Mouse (Mus musculus) urinary bladder, adult 18-20 months (tissue): Measurements from ENCODE around the gene Sesn2.
"Not testable (repeated sequence)": the region's sequence is repeated elsewhere in the genome, so short reads cannot be mapped to it uniquely, and the experiment has no call there.

Source experiments
- DNase-seq, 2 experiments: peaks; one replicate each; pipeline ENCODE4 v3.0.0; 2022; ENCODE audit warnings: low spot score in 2 of 2, mixed read lengths in 2 of 2

Gene Sesn2

DNA sequence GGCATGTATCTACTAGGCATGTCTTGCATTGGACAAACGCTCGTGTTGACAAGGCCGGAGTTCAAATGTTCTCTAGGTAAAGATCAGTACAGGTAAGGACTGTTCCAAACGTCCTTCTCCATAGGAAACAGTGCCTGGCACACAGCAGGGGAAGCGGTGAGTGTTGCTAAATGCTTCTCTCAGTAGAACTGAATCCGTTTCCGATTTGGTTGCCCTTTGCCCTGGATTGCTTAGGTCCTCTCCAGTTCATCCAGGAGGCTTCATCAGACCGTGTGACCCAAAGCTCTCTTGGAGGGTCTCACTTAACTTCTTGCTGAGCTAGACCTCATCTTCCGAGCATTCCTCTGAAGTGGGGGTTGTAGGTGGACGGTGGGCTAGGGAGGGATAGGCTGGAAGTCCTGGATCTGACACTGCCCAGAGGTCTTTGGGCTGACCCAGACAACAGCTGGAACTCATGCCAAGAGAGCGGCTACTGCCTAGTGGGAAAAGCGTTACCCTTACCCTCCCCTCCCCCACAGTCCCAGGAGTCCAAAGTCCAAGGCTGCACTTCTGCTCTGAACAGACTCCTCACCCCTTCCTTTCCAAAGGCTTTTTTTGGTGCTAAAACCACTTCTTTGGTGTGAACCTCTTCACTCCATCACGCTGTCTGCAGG is 27.2 kb downstream of the Sesn2 start:
- DNase-seq = no peak

DNA sequence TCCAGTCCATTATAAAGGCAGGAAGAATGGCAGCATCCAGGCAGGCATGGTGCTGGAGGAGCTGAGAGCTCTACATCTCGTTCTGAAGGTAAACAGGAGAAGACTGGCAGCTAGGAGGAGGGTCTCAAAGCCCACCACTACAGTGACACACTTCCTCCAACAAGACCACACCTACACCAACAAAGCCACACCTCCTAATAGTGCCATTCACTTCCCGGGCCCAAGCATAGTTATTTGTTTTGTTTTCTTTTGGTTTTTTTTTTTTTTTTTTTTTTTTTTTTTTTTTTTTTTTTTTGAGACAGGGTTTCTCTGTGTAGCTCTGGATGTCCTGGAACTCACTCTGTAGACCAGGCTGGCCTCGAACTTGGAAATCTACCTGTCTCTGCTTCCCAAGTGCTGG is 28.2 kb downstream of the Sesn2 start:
- DNase-seq = not testable (repeated sequence)

DNA sequence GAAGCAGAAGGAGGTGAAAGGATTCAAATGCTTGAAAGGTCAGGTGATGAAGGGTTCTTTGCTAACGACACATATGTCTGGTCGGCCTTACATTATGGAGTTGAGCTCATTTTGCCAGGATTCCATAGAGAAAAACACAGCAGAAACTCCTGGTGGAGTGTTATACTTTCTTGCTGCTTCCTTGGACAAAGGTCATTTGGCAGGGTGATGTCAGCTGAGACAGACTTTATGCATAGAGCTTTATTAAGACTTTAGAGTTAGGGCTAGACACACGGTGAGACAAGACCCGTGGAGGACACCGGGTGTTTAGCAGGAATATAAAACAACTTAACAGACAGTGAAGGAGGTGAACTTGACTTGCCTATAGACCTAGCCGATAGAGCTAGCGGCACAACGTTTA is 32.5 kb downstream of the Sesn2 start:
- no peak for DNase-seq

DNA sequence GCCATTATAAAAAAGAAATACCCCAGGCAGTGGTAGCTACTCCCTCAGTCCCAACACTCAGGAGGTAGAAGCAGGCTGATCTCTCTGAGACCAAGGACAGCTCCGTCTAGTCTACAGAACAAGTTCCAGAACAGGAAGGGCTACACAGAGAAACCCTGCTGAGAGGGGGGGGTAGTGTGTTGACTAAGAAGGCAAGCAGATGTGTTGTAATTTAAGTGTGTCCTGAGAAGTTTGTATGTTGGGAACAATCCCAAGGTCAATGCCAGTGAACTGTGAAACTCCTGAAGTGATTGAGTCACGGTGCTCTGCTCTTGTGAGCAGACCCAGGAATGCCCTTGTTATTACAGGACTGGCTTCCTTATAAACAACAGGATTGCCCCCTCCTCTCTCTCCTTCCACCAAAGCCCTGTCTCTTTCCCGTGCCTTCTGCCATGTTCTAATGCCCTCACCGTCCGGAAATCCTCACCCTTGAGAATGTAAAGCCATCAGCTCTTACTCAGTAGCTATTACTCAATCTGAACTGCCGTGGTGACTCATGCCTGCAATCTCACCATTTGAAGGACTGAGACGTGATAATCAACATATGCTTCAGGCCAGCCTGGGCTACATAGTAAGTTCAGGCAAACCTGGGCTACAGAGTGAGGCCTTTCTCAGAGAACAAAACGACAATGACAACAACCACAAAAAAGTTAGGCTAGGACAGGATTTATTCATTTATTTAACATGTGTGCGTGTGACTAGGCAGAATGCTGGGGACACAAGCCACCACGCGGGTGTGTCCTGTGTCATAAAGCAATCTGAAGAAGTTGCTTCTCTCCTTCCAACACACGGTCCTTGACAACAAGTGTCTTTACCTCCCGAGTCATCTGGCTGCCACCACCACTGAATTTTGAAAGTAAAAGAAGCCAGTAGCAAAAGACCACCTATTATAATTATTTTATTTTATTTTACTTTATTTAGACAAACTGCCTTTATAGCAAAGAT is 34.1 kb downstream of the Sesn2 start:
- no peak for DNase-seq

DNA sequence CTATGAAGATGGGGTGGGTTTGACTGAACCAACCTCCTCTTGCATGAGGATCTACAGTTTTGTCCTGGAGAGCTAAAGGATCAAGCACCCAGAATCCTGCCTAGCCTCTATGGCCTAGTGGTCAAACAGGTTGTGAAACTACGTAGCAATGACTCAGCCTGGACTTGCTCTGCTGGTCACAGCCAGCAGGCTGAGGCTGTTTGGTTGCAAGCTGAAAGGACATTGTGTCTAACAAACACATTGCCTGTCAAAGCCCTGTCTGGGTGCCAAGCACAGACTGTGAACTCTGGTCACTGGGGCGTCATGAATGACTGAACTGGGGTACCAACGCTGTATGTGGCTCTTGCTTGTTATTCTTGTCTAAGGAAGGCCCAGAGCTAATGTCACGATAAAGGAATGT is 35.7 kb downstream of the Sesn2 start:
- DNase-seq = peak; percentile 33 to 59

DNA sequence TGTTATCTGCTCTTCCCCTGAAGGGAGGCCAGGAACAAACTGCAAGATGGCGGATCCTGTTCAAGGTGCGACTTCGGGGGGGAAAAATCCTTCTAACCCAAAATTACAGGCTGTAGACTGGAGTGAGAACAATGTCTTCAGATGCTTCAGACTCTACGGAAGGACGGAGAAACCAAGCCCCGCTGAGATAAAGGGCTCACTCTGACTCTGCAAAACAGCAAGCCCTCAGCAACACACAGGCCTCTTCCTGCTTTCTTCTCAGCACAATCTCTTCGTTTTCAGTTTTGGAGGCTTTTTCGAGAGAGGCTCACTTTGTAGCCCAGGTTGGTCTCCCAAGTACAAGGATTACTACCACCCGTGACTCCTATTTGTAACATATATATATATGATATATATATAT is 36.9 kb downstream of the Sesn2 start:
- DNase-seq = no peak

DNA sequence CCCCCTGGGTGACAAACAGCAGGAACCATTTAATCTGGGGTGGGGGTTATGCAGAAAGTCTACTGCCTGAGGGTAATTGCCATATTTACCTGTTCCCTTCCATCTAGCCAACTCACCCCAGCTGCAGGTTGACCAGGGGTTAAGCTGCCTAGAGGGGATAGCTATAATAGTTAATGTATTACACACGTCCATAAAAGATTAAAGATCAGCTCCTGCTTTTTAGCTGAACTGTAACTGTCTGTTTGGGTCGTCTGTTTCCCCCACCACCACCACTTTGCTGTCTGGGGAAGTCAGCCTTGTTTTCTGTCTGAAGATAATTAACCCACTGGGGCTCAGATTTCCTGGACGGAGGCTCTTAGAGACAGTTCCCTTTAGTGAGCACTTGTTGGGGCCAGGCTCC is 40.4 kb downstream of the Sesn2 start:
- no peak for DNase-seq

DNA sequence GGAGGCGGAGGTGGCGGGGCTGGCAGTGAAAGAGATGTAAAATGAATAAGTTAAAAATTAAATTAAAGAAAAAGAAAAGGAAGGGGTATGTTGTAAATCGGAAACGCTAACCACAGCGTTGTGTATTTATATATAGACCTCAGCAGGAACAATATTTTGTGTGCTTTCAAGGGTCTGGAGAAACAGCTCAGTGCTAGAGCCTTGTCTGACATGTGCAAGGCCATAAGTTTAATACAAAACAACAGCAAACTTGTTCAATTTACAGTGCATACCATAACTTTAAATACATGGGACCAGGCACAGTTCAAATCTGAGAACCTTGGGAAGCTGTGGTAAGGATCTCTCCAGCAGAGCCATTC is 46.1 kb downstream of the Sesn2 start:
- DNase-seq = no peak

DNA sequence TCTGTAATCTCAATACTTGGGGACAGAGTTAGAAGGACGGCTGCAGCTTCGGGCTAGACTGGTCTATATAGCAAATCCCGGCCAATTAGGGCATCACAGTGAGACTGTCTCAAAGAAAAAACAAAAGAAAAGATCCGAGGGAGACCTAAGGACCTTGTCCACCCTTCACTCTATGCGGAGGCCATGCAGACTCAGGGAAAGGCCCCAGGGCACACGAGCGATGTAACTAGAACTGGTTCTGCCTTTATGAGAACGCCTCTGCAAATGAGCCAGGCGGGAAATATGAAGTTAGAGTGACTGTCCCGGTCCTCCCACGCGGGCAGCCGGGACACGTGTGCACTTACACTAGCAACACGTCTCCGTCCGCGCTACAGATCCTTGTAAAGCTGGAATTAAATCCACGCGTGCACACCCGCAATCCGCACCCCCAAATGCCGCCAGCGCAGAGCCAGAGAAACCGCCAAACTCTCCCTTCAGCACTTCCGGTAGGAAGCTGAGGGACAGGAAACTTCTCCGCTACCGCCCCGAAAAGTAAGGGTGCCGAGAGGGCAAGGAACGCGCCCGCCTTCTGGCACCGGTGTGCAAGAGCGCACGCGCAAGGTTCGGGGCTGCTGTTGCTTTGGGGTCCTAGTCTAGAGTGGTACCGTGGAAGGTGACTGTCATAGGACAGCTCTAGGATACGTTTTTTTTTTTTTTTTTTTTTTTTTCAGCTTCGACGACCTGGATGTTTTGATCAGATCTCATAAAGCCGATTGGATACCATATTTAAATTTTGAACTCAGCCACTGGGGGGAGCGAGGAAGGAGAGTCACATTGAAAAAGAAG is 46.7 kb downstream of the Sesn2 start, which contains the start of gene Med18:
Med18 (minus strand) TSS at position 492 of the 825 bp plus-strand sequence.
- DNase-seq = peak; percentile 89 to 90

DNA sequence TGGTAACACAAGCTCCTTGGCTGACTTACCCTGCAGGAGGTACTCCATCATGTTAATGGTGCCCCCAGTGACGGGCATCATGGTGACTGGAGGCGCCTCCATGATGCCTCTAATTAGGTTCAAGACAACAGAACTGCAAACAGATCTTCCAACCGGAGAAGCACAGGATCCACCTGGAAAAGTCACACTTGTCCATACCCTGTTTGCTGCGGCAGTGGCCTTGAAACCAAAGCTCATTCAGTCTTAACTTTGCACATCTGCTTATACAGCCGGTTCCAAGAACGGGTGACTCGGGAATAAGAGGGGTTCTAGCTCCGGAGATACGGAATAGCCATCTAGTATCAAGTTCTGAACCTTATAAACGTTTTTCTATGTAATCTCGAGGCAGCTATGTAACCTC is 47.5 kb downstream of the Sesn2 start:
- DNase-seq = no peak

DNA sequence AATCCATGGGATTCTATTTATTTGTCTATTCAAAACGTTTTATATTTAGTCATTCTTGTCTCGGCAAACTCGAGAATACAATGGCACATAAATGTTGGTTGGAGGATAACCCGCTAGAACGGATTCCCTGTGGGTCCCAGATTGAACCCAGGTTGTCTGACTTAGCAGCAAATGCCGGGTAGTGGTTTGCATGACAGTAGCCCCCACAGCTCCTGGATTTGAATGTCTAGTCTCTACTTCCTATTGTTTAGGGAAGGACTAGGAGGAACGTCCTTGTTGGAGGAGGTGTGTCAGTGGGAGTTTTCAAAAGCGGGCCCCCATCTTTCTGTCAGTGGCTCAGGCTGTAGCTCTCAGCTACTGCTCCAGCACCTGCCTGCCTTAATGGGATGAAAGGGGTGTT is 50.1 kb downstream of the Sesn2 start:
- no peak for DNase-seq

DNA sequence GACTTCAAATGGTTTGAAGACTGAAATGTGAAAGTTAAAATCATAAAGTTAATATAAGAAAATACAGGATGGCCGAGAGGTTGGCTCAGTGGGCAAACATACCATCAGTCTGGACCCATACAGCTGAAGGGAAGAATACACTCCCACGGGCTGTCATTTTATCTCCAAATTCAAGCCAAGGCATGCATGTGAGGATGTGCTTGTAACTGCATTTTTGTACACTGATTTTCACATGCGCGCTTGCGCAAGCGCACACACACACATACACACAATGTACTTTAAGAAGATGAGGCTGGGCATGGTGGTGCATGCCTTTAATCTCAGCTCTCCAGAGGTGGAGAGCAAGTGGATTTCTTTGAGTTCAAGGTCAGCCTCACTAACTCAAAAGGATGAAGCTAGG is 54.7 kb downstream of the Sesn2 start:
- DNase-seq = no peak

DNA sequence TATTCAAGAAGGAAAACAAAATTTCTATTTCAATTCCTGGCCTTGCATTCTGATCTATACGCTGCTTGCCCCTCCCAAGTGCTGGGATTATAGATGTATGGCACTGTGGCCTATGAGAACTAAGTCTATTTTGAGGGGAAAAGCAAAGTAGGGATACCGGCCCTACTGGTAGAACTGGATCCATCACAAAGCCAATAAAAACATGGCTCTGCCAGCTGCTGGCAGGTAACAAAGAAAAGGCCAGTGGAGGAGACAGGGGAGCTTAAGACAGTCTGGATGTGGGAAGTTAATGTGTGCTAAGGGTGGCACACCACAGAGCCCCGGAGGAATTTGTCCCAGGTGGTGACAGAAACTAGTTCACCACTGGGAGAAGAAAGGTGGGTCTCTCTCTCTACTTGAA is 55.2 kb downstream of the Sesn2 start:
- DNase-seq = peak; percentile 23 to 25

DNA sequence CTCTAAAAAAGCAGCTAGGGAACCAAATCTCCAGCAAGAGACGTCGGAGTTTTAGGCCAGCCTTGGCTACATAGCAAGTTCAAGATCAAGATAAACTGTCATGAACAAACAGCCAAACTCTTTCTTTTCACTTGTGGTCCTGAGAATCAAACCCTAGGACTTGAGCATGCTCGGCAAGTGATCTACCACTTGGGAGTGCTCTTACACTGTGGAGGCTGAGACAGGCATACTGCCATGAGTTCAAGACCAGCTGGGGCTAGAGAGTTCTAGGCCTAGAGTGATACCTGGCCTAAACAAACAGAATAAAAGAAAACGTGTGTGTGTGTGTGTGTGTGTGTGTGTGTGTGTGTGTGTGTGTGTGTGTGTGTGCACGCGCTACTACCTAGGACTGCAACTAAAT is 56.1 kb downstream of the Sesn2 start:
- DNase-seq = no peak

DNA sequence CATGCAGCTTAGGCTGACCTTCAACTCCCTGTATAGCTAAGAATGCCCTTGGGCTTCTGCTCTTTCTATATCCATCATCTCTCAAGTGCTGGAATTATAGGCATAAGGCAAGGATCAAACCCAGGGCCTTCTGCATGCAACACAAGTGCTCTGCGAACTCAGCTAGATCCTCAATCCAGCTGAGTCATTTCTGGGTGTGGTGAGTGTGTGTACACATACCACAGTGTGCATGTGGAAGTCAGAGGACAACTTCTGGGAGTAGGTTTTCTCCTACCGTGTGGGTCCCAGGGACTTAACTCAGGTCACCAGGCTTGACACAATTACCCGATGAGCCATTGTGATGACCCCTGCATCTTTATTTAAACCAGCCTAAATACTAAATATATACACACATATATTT is 60.5 kb downstream of the Sesn2 start:
- DNase-seq = no peak

DNA sequence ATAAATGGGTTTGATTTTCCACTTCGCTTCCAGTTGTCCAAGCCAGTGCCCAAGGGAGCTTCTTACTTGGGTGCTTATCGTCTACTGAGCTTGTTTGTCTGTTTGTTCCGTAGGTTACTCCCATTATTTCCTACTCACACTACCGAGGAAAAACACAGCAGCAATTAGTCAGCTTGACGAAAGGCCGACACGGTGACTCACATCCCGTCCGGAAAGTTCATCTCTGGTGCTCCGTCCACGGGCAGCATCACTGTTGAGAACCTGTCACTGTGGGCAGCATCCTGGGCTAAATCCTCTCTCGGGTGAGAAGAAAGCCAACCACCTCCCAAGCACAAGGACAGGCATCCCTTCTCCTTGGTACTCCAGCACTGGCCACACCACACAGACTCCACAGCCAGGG is 64.2 kb downstream of the Sesn2 start:
- no peak for DNase-seq

DNA sequence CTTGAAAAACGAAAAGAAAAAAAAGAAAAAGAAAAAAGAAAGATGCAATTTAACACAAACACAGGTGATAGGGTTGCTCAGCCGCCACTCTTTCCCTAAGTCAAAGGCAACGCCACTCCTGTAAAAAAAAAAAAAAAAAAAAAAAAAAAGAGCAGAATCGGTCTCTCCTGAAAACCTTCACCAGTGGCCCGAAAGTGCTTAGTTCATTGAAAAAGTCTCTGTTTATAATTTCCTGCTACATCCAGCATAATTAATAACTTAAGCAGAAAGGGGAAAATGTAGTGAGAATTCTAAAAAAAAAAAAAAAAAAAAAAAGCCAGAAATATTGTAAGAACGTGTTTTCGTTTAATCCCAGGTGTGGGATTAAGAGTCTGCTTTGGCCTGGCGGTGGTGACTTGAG is 65.8 kb downstream of the Sesn2 start:
- DNase-seq = no peak
